Mouse (Mus musculus) neural tube, embryonic 14.5 days (tissue): ENCODE measurements around the gene Wnt3. TPM values are rescaled to one million over a fixed set of nuclear protein-coding genes. Genes with fewer than 3 reads are reported as not detected.

Experiments
- ATAC-seq: fragments of 200-750 bp; cut with Nextera tagmentation; 2 replicates; pipeline ENCODE4 v1.8.0; 2017; ENCODE audit warnings: low read depth, mild to moderate bottlenecking, moderate TSS enrichment, moderate library complexity
- H3K27ac ChIP-seq: fragments of 300-500 bp; sonication (generic); 2 replicates; pipeline ENCODE4 v1.5.1; 2014; ENCODE audit warnings: low read depth, mild to moderate bottlenecking, control low read depth, low read length, moderate library complexity, mixed read lengths
- H3K27me3 ChIP-seq: fragments of 300-500 bp; sonication (generic); 2 replicates; pipeline ENCODE4 v1.6.1; 2014; ENCODE audit warnings: low read length; ENCODE audit not compliant: control insufficient read depth, insufficient read depth
- H3K36me3 ChIP-seq: fragments of 300-500 bp; sonication (generic); 2 replicates; pipeline ENCODE4 v1.6.1; 2014; ENCODE audit warnings: low read length, mixed read lengths; ENCODE audit not compliant: control insufficient read depth, insufficient read depth
- H3K4me1 ChIP-seq: fragments of 300-500 bp; sonication (generic); 2 replicates; pipeline ENCODE4 v1.6.1; 2014; ENCODE audit warnings: low read length; ENCODE audit not compliant: control insufficient read depth, insufficient read depth
- H3K4me2 ChIP-seq: fragments of 300-500 bp; sonication (generic); 2 replicates; pipeline ENCODE4 v1.6.1; 2014; ENCODE audit warnings: mild to moderate bottlenecking, low read depth, low read length, control low read depth
- H3K4me3 ChIP-seq: fragments of 300-500 bp; sonication (generic); 2 replicates; pipeline ENCODE4 v1.5.1; 2014; ENCODE audit warnings: low read depth, low read length, control low read depth, mixed read lengths
- H3K9ac ChIP-seq: fragments of 300-500 bp; sonication (generic); replicated peaks from 2 replicates; pipeline ENCODE4 v1.6.1; 2014; ENCODE audit warnings: low read depth, mild to moderate bottlenecking, control low read depth, low read length, mixed read lengths
- H3K9me3 ChIP-seq: fragments of 300-500 bp; sonication (generic); 2 replicates; pipeline ENCODE4 v1.6.1; 2016; ENCODE audit warnings: low read length; ENCODE audit not compliant: control insufficient read depth
- WGBS: fragments of 180-500 bp; shearing (Covaris S2); extraction: QIAGEN DNeasy Blood & Tissue Kit; methylation state at CpG from one replicate; pipeline ENCODE4 v1.1.7; 2014; 5-methylcytosine and 5-hydroxymethylcytosine counted together
- polyA plus RNA-seq: library from polyadenylated mRNA; unstranded; fragments of >200 nt; fragmentation: Nextera tagmentation; extraction: Ambion mirVana; gene quantifications from 2 replicates; pipeline ENCODE4 v1.2.1, GENCODE M21; 2014

The Wnt3 gene
- 9.5 and 11.2 TPM in 2 replicates for polyA plus RNA-seq

GRCm38 (mm10) chr11:103773387-103774227, at the start of gene Wnt3:
Gene Wnt3, plus strand, starts transcription at chr11:103774150.
- H3K4me1 ChIP-seq: peaks cover 10% of the 10 kb centered on the region; the same call in 1 of the 2 replicates
- under 1% methylated on average over 60 of the region's 60 CpGs for WGBS
- H3K4me3 ChIP-seq: peak within 1 kb of the TSS; percentile 37
- H3K4me2 ChIP-seq: peak within 1 kb of the TSS; percentile 72
- H3K9me3 ChIP-seq: no peaks in the 10 kb centered on the region
- H3K9ac ChIP-seq: peak within 1 kb of the TSS; percentile 34
- H3K27me3 ChIP-seq: peaks cover 32% of the 10 kb centered on the region
- no peaks in the 10 kb centered on the region for H3K36me3 ChIP-seq
- no peak within 1 kb of the TSS for H3K27ac ChIP-seq
- peak; percentile 71 for ATAC-seq

DNA sequence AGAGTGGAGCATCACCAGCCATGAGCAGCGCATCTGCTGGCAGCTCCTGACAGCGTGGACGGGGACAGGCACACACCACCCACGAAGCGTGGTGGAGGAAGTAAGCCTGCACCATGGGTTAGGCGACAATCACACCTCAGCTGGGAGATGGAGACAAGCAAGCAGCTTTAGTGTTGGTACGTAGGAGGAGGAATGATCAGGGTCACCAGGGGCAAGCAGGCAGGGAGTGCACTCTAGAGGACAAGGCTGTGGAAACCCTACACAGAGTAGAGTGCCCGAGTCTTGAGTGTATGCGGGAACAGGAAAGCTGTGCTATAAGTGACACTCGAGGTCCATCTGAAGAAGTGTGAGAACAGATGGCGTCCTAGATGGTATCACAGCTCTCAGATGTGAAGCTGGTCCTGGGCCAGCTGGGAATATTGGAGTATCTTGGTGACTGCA, 49.6 kb upstream of the Wnt3 start:
- Histone ChIP-seq H3K27me3 (no peaks in the 10 kb centered on the region), H3K27ac (no peak overlapping the region), H3K36me3 (no peaks in the 10 kb centered on the region), H3K4me2 (no peak overlapping the region), H3K4me1 (peaks cover 9% of the 10 kb centered on the region), H3K4me3 (no peak overlapping the region), H3K9ac (no peak overlapping the region), H3K9me3 (no peaks in the 10 kb centered on the region)
- WGBS: 75% methylated on average over 11 of the region's 11 CpGs
- ATAC-seq: no peak

DNA sequence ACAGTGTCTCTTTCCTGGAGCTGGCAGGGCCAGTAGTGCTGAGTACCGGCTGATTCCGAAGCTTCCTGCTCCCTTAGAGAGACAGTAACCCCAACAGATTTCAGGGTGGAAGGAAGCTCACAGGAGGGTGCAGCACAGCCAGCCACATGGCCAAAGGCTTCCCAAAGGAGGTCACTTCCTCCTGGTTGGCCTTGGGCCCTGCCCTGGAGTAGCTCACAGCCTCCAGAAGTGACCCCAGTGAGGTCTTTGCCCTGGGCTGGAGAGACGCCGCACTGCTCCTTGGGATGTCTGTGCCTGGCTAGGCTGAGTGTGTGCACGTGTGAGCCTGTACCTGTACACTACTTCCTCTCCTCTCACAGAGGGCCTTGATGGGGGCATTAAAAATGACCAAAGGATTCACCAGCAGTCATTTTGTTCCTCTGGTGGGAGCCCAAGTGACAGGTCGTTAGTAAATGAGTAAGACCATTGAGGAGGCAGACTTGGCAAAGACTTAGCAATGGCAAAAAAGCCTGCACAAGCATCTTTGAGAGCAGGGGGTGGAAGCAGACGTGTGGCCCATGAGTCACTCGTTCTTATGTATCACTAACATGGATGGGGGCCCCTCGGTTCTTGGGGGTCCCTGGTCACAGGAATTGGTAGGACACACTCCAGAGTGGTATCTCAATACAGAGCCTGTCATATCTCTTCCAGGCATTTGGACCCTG, 44.5 kb upstream of the Wnt3 start:
- Histone ChIP-seq H3K27me3 (no peaks in the 10 kb centered on the region), H3K4me1 (no peaks in the 10 kb centered on the region), H3K4me2 (no peak overlapping the region), H3K9ac (no peak overlapping the region), H3K4me3 (no peak overlapping the region), H3K27ac (no peak overlapping the region), H3K36me3 (no peaks in the 10 kb centered on the region), H3K9me3 (no peaks in the 10 kb centered on the region)
- ATAC-seq: no peak
- WGBS: 76% methylated on average over 9 of the region's 9 CpGs

GRCm38 (mm10) chr11:103731594-103731993, 42.4 kb upstream of the Wnt3 start:
- no peaks in the 10 kb centered on the region for H3K4me1 ChIP-seq
- no peaks in the 10 kb centered on the region for H3K27me3 ChIP-seq
- H3K27ac ChIP-seq: no peak overlapping the region
- WGBS: 90% methylated on average over 9 of the region's 9 CpGs
- no peaks in the 10 kb centered on the region for H3K36me3 ChIP-seq
- no peak for ATAC-seq
- H3K4me3 ChIP-seq: no peak overlapping the region
- H3K9ac ChIP-seq: no peak overlapping the region
- H3K4me2 ChIP-seq: no peak overlapping the region
- no peaks in the 10 kb centered on the region for H3K9me3 ChIP-seq

GRCm38 (mm10) chr11:103732306-103732705, 41.6 kb upstream of the Wnt3 start:
- H3K27me3 ChIP-seq: no peaks in the 10 kb centered on the region
- H3K9me3 ChIP-seq: no peaks in the 10 kb centered on the region
- H3K4me3 ChIP-seq: no peak overlapping the region
- WGBS: 89% methylated on average over 7 of the region's 7 CpGs
- no peak overlapping the region for H3K9ac ChIP-seq
- no peak overlapping the region for H3K27ac ChIP-seq
- no peaks in the 10 kb centered on the region for H3K36me3 ChIP-seq
- H3K4me1 ChIP-seq: no peaks in the 10 kb centered on the region
- H3K4me2 ChIP-seq: no peak overlapping the region
- ATAC-seq: no peak

DNA sequence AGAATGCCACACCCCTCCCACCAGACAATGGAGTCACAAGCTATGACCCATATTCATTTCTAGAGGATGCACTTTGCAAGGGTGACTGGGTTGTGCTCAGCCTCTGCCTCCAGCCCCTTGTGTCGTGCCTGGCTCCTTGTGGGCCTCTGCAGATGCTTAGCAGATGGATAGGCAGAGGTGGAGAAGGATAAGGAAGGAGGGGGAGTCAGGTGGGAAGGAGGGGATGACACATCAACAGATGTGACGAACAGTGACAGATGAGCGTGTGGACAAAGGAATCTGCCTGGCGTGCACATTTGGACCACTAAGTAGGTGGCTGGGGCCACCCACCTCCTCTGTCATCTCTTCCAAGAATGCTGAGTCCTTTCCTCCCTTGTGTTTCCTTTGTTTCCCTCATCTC, 40.9 kb upstream of the Wnt3 start:
- Histone ChIP-seq H3K27ac (no peak overlapping the region), H3K4me1 (no peaks in the 10 kb centered on the region), H3K27me3 (no peaks in the 10 kb centered on the region), H3K4me3 (no peak overlapping the region), H3K4me2 (no peak overlapping the region), H3K36me3 (no peaks in the 10 kb centered on the region), H3K9ac (no peak overlapping the region), H3K9me3 (no peaks in the 10 kb centered on the region)
- 78% methylated on average over 4 of the region's 4 CpGs for WGBS
- ATAC-seq: no peak

- Histone ChIP-seq H3K9ac (no peak overlapping the region), H3K4me3 (no peak overlapping the region), H3K4me1 (no peaks in the 10 kb centered on the region), H3K4me2 (no peak overlapping the region), H3K27ac (no peak overlapping the region), H3K36me3 (no peaks in the 10 kb centered on the region), H3K27me3 (no peaks in the 10 kb centered on the region), H3K9me3 (no peaks in the 10 kb centered on the region)
- WGBS: 93% methylated on average over 2 of the region's 2 CpGs
- no peak for ATAC-seq
Observed at GRCm38 (mm10) chr11:103733961-103734360, 40.0 kb upstream of the Wnt3 start.

- H3K36me3 ChIP-seq: no peaks in the 10 kb centered on the region
- H3K9ac ChIP-seq: no peak overlapping the region
- H3K4me2 ChIP-seq: no peak overlapping the region
- no peak for ATAC-seq
- no peak overlapping the region for H3K27ac ChIP-seq
- no peaks in the 10 kb centered on the region for H3K4me1 ChIP-seq
- no peak overlapping the region for H3K4me3 ChIP-seq
- H3K27me3 ChIP-seq: no peaks in the 10 kb centered on the region
- WGBS: 78% methylated on average over 5 of the region's 5 CpGs
- H3K9me3 ChIP-seq: no peaks in the 10 kb centered on the region
Observed at GRCm38 (mm10) chr11:103734411-103735045, 39.4 kb upstream of the Wnt3 start.
